Mouse (Mus musculus): ENCODE measurements around the gene Clic4. TPM values are rescaled to one million over a fixed set of nuclear protein-coding genes. Genes with fewer than 3 reads are reported as not detected.

The Clic4 gene
- polyA plus RNA-seq, 1 experiment: 34.7 TPM

GRCm38 (mm10) chr4:135313111-135313691 is 40.6 kb upstream of the Clic4 start:
- H3K27ac ChIP-seq (ENCODE audit: insufficient read depth, low read length): peak overlapping the region; percentile 65
- peaks cover 21% of the 10 kb centered on the region for H3K4me1 ChIP-seq (ENCODE audit: control insufficient read depth, insufficient read depth, insufficient read length)
- H3K4me3 ChIP-seq (ENCODE audit: extremely low read depth, insufficient read depth, insufficient read length): no peak overlapping the region
- no peak for DNase-seq (ENCODE audit: low read depth in 1 of 2, low spot score in 2 of 2)
- WGBS: 31% methylated on average over 17 of the region's 17 CpGs
- no peak for TF ChIP-seq CTCF (IDR thresholded peaks at IDR 0.05; ENCODE audit: extremely low read depth, insufficient read depth, insufficient read length, insufficient replicate concordance)
- no peaks in the 10 kb centered on the region for H3K36me3 ChIP-seq (ENCODE audit: control insufficient read depth, insufficient read depth, low read length)
- no peaks in the 10 kb centered on the region for H3K27me3 ChIP-seq (ENCODE audit: control insufficient read depth, insufficient read depth, low read length)

- peaks cover 21% of the 10 kb centered on the region for H3K4me1 ChIP-seq (ENCODE audit: control insufficient read depth, insufficient read depth, insufficient read length)
- H3K27ac ChIP-seq (ENCODE audit: insufficient read depth, low read length): peak overlapping the region; percentile 65
- 60% methylated on average over 4 of the region's 4 CpGs for WGBS
- H3K4me3 ChIP-seq (ENCODE audit: extremely low read depth, insufficient read depth, insufficient read length): no peak overlapping the region
- no peak for DNase-seq (ENCODE audit: low read depth in 1 of 2, low spot score in 2 of 2)
- TF ChIP-seq CTCF (IDR thresholded peaks at IDR 0.05; ENCODE audit: extremely low read depth, insufficient read depth, insufficient read length, insufficient replicate concordance) (no peak), POLR2A (IDR thresholded peaks at IDR 0.05; ENCODE audit: low read depth, low read length) (no peak)
- no peaks in the 10 kb centered on the region for H3K36me3 ChIP-seq (ENCODE audit: control insufficient read depth, insufficient read depth, low read length)
- no peaks in the 10 kb centered on the region for H3K27me3 ChIP-seq (ENCODE audit: control insufficient read depth, insufficient read depth, low read length)
These were observed 40.1 kb upstream of the Clic4 start for GRCm38 (mm10) chr4:135312706-135313105.

GRCm38 (mm10) chr4:135310371-135310770 is 37.8 kb upstream of the Clic4 start:
- peaks cover 21% of the 10 kb centered on the region for H3K4me1 ChIP-seq (ENCODE audit: control insufficient read depth, insufficient read depth, insufficient read length)
- TF ChIP-seq CTCF (IDR thresholded peaks at IDR 0.05; ENCODE audit: extremely low read depth, insufficient read depth, insufficient read length, insufficient replicate concordance): no peak
- TF ChIP-seq POLR2A (IDR thresholded peaks at IDR 0.05; ENCODE audit: low read depth, low read length): no peak
- no peak overlapping the region for H3K4me3 ChIP-seq (ENCODE audit: extremely low read depth, insufficient read depth, insufficient read length)
- no peaks in the 10 kb centered on the region for H3K36me3 ChIP-seq (ENCODE audit: control insufficient read depth, insufficient read depth, low read length)
- DNase-seq (ENCODE audit: low read depth in 1 of 2, low spot score in 2 of 2): no peak
- 88% methylated on average over 8 of the region's 8 CpGs for WGBS
- H3K27ac ChIP-seq (ENCODE audit: insufficient read depth, low read length): no peak overlapping the region
- H3K27me3 ChIP-seq (ENCODE audit: control insufficient read depth, insufficient read depth, low read length): no peaks in the 10 kb centered on the region

- no peaks in the 10 kb centered on the region for H3K27me3 ChIP-seq (ENCODE audit: control insufficient read depth, insufficient read depth, low read length)
- DNase-seq (ENCODE audit: low read depth in 1 of 2, low spot score in 2 of 2): no peak
- no peak for TF ChIP-seq POLR2A (IDR thresholded peaks at IDR 0.05; ENCODE audit: low read depth, low read length)
- no peak for TF ChIP-seq CTCF (IDR thresholded peaks at IDR 0.05; ENCODE audit: extremely low read depth, insufficient read depth, insufficient read length, insufficient replicate concordance)
- H3K36me3 ChIP-seq (ENCODE audit: control insufficient read depth, insufficient read depth, low read length): no peaks in the 10 kb centered on the region
- 88% methylated on average over 5 of the region's 5 CpGs for WGBS
- no peak overlapping the region for H3K4me3 ChIP-seq (ENCODE audit: extremely low read depth, insufficient read depth, insufficient read length)
- peaks cover 21% of the 10 kb centered on the region for H3K4me1 ChIP-seq (ENCODE audit: control insufficient read depth, insufficient read depth, insufficient read length)
- H3K27ac ChIP-seq (ENCODE audit: insufficient read depth, low read length): no peak overlapping the region
These were observed 37.1 kb upstream of the Clic4 start for GRCm38 (mm10) chr4:135309726-135310125.

GRCm38 (mm10) chr4:135309112-135309659 is 36.6 kb upstream of the Clic4 start:
- Histone ChIP-seq H3K4me1 (ENCODE audit: control insufficient read depth, insufficient read depth, insufficient read length) (peaks cover 17% of the 10 kb centered on the region), H3K36me3 (ENCODE audit: control insufficient read depth, insufficient read depth, low read length) (no peaks in the 10 kb centered on the region), H3K27me3 (ENCODE audit: control insufficient read depth, insufficient read depth, low read length) (no peaks in the 10 kb centered on the region), H3K4me3 (ENCODE audit: extremely low read depth, insufficient read depth, insufficient read length) (no peak overlapping the region), H3K27ac (ENCODE audit: insufficient read depth, low read length) (no peak overlapping the region)
- 82% methylated on average over 9 of the region's 9 CpGs for WGBS
- TF ChIP-seq POLR2A (IDR thresholded peaks at IDR 0.05; ENCODE audit: low read depth, low read length) (no peak), CTCF (IDR thresholded peaks at IDR 0.05; ENCODE audit: extremely low read depth, insufficient read depth, insufficient read length, insufficient replicate concordance) (no peak)
- DNase-seq (ENCODE audit: low read depth in 1 of 2, low spot score in 2 of 2): no peak

- Histone ChIP-seq H3K27ac (ENCODE audit: insufficient read depth, low read length) (peak overlapping the region; percentile 2; the same call in 1 of the 2 replicates), H3K36me3 (ENCODE audit: control insufficient read depth, insufficient read depth, low read length) (no peaks in the 10 kb centered on the region), H3K27me3 (ENCODE audit: control insufficient read depth, insufficient read depth, low read length) (no peaks in the 10 kb centered on the region), H3K4me1 (ENCODE audit: control insufficient read depth, insufficient read depth, insufficient read length) (no peaks in the 10 kb centered on the region), H3K4me3 (ENCODE audit: extremely low read depth, insufficient read depth, insufficient read length) (no peak overlapping the region)
- whole genome bisulfite sequencing: 84% methylated on average over 17 of the region's 17 CpGs
- DNase-seq (ENCODE audit: low read depth in 1 of 2, low spot score in 2 of 2): no peak
- no peak for TF ChIP-seq POLR2A (IDR thresholded peaks at IDR 0.05; ENCODE audit: low read depth, low read length)
These were observed 34.5 kb upstream of the Clic4 start for GRCm38 (mm10) chr4:135306971-135307632.

- no peaks in the 10 kb centered on the region for H3K27me3 ChIP-seq (ENCODE audit: control insufficient read depth, insufficient read depth, low read length)
- WGBS: 80% methylated on average over 4 of the region's 4 CpGs
These were observed 33.9 kb upstream of the Clic4 start for GRCm38 (mm10) chr4:135306533-135306932.

More at GRCm38 (mm10) chr4:135306533-135306932, 33.9 kb upstream of the Clic4 start:
- no peaks in the 10 kb centered on the region for H3K4me1 ChIP-seq (ENCODE audit: control insufficient read depth, insufficient read depth, insufficient read length)
- no peak overlapping the region for H3K27ac ChIP-seq (ENCODE audit: insufficient read depth, low read length)
- TF ChIP-seq POLR2A (IDR thresholded peaks at IDR 0.05; ENCODE audit: low read depth, low read length) (no peak), CTCF (IDR thresholded peaks at IDR 0.05; ENCODE audit: extremely low read depth, insufficient read depth, insufficient read length, insufficient replicate concordance) (no peak)
- DNase-seq (ENCODE audit: low read depth in 1 of 2, low spot score in 2 of 2): no peak
- H3K4me3 ChIP-seq (ENCODE audit: extremely low read depth, insufficient read depth, insufficient read length): no peak overlapping the region
- no peaks in the 10 kb centered on the region for H3K36me3 ChIP-seq (ENCODE audit: control insufficient read depth, insufficient read depth, low read length)
